Mouse (Mus musculus) small intestine, adult 2 months (tissue): ENCODE results near the gene Amd1.

ENCODE experiments used
- CTCF ChIP-seq: fragments of 200-500 bp; IDR thresholded peaks from 2 replicates; pipeline ENCODE4 v1.5.1; 2012; ENCODE audit warnings: low read depth, mild to moderate bottlenecking, control low read depth, inconsistent platforms, low read length, moderate library complexity, mixed read lengths; ENCODE audit not compliant: insufficient replicate concordance, insufficient read length; ENCODE audit errors: extremely low read depth
- POLR2A ChIP-seq: fragments of 200-500 bp; IDR thresholded peaks from 2 replicates; pipeline ENCODE4 v1.6.1; 2012; ENCODE audit warnings: low read depth, mild to moderate bottlenecking, control low read depth, inconsistent platforms, low read length, moderate library complexity

- TF ChIP-seq POLR2A (no peak), CTCF (no peak)
These were observed 40.0 kb upstream of the Amd1 start for GRCm38 (mm10) chr10:40342036-40342435.
